Mouse (Mus musculus): ENCODE measurements at regions not wholly inside any gene's neighbourhood (a gene's known extent, or its start where the extent isn't known, plus 50 kb on each side); places are given as distances from the start of the nearest gene placed in this dataset.

DNA sequence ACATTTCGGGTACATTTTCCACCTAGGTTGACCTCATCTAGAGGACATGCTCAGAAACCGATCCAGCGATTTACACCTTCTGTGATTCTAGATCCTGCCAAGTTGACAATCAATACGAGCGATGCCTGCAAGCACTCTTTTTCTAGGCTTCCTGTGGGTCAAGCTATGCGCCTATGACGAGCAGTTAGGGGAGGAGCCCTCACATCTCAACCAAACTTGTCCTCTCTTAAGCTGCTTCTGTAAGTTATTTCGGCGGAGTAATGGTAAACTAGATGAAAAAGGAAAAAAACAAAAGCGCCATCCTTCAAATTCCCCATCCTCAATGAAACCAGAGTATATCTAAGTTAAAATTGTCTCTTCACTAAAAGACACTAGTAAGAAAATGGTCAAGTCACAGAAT is 858.5 kb downstream of the Zfp704 start:
- DNase-seq, result no peak

DNA sequence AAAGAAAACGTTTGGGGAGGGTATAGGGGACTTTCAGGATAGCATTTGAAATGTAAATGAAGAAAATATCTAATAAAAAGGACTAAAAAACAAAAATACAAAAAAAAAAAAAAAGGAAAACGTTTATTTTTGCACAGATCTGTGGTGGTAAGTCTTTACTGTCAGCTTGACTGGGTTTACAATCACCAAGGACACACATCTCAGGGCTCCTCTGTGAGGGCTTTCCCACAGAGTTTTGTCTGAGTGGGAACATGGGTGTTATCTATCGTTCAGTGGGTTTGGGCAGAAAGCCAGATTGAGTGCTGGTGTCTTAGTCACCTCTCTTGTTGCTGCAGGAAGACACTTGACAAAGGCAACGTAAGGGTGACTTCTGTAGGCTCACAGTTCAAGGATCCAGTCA is 859.0 kb downstream of the Zfp704 start:
- no peak for DNase-seq

DNA sequence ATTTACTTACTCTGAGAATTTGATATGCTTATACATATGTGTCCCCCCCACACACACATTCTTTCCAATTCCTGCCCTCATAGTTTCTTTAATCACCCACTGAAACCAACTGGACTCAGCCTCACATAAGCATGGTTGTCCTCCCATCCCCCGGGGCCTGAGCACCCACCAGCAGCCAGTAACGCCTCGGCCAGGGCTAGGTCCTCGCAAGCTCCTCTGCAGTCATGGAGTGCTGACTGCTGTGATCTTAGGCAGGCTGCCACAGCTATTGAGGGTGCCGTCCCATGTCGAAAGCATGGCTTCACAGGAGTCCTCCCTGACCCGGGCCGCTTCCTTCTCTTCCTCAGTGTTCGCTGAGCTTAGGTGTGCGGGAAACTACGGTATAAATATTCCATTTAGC is 859.7 kb downstream of the Zfp704 start:
- DNase-seq, result no peak

DNA sequence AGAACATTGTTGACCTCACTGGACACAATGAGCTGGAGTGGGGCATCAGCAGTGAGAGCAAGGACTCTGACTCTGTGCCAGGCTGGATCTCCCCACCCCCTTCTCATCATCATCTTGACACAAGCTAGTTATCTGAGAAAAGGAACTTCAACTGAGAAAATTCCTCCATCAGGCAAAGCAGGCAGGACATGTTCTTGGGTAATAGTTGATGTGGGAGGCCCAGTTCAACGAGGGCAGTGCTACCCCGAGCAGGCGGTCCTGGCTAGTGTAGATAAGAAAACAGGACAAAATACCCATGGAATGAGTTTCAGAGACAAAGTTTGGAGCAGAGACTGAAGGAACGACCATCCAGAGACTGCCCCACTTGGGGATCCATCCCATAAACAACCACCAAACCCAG is 862.7 kb downstream of the Zfp704 start:
- DNase-seq, result no peak

DNA sequence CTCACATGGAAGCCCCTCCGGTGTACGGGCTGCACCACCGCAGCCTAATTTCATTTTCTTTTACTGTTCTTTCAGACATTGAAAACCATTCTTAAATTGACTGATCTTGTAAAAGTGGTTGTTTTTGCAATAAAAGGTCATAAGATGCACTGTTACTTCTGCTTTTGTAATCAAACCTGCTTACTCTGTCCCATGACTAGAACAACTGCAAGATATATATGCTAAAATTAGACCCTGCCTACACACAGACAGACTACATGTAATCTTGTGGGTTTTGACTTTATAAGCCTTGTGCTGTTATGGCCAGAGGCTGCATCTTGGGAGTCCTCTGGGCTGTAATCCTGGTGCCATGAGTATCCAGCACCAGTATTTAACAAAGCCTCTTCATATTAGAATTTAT is 863.2 kb downstream of the Zfp704 start:
- no peak for DNase-seq

DNA sequence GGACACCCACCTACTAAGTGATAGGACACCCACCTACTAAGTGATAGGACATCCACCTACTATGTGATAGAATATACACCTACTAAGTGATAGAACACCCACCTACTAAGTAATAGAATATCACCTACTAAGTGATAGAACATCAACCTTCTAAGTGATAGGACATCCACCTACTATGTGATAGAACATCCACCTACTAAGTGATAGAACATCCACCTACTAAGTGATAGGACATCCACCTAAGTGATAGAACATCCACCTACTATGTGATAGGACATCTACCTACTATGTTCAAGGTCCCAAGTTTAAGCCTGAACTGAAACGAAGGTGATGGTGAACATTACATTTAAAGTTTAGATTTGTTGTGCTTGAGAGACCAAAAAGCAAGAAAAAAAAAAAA is 863.8 kb downstream of the Zfp704 start:
- no peak for DNase-seq

DNA sequence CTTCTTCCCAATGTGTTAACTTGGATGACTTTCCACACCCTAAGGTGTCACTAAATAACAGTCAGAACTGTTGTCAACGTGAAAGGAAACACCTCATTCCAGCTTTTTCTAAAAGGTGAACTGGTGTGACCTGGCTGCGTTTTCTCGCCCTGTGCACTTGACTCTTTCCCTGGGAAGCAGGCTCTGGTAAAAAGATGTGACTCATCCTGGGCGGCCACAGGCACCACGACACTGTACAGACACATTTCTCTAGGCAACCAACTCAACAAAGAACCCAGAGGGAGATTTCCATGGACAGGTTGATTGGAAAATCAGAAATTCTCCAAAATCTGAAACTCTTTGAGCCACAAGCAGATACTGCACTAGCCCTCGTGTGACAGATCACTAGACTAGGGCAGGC is 865.0 kb downstream of the Zfp704 start:
- DNase-seq, result peak; percentile 53 to 55

DNA sequence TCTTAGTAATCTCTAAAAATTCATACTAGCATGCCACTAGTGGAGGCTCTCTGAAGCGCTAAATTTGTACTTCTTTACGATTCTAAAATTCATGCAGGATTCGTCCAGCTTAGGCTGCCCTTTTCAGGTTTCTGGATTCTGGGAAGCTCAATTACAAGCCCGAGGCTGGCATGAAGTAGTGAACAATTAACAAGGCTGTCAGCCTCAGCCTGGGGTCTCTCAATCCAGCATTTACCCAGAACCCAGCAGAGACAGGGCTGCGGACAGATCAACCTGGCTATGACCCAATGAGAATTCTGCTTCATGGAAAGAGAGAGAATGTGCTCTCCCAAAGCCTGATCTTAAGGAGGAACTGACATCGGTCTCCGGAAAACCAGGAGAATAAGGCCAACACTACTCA is 866.2 kb downstream of the Zfp704 start:
- no peak for DNase-seq

DNA sequence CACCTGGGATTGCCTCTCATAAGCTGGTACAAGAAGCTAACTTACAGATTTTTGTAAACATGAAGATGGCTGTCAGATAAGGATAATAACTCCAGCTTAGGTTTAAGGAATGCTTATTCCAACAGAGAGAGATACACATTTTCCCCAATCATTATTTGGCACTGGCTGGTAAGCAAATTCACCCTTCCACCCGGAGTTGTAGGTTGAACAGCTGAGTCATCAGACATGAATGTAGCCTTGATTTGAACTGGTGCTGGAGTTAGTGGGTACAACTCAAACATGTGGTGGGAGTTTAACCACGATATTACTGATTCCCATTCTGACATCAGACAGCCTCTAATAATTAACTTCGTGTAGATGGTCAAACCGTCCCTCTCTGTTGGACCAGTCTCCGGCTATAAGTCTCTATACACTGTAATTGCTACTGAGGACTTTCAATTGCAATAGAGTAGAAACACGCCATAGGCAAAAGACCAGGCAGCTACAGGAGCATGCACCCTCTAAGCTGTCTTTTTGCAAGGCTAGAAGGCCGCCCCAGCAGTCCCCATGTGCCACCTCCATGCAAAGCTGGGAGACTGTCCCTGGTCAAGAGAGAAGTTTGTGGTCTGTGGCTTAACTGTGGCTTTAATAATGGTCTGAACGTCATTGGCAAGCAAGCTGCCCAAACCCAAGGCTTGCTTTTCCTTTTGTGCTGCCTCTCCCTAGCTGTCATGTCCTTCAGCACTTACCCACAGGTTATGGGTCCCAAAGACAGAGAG is 868.4 kb downstream of the Zfp704 start:
- DNase-seq, result no peak

DNA sequence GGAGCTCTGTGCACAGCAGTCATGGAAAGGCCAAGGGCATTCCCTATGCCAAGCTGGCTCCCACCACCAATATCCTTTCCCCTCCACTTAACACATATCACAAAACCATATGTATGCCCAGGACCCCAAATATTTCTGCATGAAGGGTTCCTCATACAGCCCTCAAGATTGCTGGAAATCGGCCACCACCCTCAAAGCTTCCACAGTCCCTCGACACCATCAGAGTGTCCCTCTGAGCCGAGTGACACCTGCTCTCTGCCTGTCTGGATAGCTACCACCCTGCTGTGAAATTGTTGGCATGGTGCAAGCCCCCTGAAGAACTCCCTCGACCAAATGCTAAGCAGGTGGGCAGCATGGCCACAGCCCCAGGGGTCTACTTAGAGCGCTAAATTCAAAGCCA is 869.2 kb downstream of the Zfp704 start:
- DNase-seq, result no peak

DNA sequence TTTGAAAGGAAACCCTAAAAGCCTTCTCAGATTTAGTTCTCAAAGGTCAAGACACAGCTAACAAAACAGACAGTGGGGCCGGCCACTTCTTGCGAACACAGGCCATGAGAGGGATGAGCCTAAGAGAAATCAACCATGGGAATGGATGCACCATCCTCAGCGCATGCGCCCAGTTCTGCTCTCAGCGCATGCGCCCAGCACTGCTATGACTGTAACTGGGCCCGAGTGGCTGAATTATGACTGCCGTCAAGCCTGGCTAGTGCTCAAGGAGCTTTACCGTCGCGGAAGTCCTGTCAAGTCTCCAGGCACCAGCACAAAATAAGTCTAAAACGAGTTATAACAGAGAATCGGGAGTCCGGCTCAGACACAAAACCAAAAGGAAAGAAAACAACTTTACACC is 870.6 kb downstream of the Zfp704 start:
- no peak for DNase-seq

DNA sequence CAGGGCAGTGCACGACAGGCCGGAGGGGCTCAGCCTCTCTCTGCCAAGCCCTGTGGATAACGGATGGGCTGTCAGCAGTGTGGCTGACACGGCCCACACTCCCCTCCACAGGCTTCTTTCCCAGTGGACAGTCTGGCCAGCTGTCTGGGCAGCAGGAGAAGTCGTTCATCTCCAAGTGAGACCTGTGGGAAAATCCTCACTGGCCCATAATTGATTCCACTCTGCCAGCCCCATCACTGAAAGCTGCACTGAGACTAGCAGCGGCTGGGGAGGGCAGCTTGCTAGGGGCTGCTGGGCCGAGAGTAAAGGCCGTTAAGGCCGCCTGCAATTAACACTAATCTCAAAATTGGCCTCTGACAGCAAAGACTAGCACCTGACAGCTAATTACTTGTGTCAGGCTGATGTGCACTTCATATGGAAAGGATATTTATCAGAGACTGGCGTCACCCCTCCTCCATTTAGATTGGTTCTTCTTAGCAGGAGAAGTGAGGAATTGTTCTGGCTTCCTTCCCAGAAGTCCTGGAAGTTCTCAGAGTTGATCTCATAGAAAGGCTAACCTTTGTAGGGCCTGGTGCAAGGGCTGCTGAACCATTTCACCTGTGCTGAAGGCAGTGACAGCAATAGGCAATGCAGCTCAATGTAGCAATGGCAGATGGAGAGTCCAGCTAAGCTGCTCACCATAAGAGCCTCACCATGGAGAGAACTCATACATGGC is 873.5 kb downstream of the Zfp704 start:
- no peak for DNase-seq

DNA sequence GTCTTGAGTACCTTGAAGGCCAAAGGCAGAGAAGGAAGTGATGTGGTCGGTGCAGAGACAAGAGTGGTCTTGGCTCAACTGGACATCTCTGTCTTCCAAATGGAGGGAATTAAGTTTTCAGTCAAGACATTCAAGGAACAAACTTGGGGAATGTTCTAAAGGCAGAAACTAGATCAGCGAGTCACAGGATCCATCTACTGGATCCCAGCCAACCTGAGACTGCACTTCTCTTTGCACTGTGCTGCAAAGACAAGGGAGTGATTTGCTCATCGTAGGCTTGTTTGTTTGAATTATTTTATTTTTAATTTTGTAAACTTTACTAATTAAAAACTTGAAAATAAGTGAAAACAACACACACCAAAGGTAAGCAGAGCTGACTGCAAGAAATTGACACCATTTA is 875.8 kb downstream of the Zfp704 start:
- DNase-seq, result no peak

DNA sequence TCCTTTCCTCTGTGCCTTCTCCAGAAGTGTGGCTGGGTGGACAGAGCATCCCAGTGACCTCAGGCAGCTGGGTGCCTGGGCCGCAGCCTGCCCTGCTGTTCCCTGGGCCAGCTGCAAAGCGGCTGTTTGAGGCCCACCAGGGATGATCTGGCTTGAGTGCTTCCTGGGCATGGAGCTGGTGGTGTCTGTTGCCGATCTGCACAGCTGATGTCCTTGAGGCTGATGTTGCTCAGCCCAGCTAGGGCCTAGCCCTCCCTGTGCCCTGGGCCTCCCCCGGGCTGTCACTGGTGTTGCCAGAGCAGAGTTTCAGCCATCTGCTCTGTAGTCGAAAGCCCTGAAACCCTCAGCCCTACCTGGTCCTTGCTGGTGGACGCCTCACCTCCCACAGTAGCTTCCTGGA is 878.5 kb downstream of the Zfp704 start:
- DNase-seq, result no peak

DNA sequence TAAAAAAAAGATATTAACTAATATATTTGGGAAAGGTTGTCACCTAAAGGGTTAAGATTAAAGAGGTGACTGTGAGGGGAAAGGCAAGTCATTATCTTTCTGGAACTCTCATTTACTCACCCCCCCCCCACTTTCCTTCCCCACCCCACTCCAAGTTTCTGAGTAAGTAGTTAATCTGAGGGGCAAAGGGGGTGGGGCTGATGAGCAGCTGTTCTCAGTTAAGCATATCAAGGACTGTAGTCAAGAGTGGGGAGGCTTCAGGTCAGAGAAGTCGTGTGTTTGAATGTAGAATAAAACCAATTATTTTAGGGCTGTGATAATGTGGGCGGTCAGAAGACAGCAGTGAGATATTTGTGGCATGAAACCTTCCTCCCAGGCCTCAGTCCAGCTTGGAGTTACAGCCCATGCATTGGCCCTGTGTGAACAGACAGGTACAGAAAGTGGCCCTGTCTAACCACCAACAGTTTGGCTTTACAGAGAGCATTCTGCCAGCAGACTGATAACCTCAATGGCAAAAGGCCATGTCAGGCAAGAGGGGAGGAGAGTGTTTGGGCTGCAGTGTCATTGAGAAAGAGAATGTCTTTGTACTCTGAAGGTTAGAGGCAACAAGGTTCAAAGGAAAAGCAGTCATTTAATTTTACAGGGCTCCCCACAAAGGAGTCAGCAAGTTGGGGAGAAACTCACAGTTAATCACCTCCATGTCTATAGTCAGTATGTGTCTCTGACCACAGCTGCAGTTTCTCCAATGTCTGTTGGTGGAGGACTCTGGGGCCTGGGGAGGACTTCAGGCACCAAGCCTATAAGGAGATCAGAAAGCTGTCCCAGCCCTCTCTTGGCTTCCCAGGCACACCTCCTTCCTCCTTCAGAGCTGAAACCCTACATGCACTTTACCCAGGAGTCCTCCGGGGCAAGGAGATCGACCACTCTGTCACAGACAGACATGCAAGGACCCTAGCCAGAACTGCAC is 888.0 kb downstream of the Zfp704 start:
- DNase-seq, result peak; percentile 11 to 18

DNA sequence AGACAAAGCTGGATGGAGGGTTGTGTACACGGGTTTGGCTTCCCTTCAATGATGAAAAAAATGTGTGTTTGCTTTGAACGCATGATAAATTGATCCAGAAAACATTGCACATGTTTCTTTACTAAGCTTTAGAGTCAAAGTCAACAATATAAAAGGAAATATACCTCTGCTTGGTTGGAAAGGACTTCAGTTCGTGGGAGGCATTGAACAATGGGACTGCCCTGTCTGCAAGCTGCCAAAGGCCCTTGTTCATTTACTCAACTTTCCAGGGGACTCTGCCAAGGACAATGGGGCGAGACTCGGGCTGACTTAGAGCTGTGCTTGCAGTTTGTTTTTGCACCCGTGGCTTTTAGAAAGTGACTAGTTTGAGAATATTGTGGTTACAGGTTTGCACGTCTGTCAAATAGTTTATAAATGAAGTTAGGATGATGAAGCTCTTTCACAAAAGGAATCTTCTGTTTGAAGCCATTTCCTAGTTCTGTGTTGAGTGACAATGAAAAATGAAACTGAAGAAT is 889.2 kb downstream of the Zfp704 start:
- peak in 1 of 2 experiments; percentile 42 for DNase-seq

DNA sequence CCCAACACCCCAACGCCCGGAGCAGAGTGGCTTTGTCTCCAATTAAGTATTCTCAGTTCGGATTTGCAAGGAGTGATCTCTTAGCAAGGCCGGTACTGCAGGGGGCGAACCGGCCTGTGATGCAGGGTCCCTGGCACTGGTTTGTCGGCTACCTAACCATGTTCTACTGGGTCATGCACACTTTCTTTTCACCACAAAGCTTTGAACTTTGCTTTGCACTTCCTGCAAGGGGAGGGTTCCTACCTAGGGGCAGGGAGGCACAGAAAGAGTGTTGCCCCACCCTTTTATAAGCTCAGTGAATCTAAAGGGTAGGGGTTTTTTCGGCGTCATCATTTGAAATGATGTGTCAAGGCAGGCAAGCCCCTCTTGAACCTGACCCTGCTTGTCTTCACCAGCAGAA is 891.7 kb downstream of the Zfp704 start:
- DNase-seq, result no peak

DNA sequence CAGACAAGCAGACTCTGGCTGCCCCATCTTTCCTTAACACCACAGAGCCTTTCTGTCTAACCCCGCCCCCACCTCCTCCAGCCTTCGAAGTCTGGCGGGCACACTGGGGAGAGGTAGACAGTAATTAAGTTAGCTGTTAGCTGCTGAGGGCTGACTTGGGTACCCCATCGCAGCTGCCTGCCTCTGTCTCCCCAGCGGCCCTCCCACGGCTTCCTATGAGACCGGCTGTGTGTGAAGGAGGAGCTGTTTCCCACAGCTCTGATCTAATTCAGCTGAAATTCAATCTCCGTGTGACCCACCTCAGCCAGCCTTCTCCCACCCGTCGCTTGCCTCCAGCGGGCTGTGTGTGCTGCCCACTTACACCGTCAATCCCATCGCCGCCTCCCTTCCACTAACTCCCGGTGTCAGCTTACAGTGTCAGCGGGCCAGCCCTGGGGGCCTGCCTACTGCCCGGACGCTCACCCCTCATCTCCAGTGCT is 892.5 kb downstream of the Zfp704 start:
- peak; percentile 11 to 24 for DNase-seq

Data from adrenal gland, postnatal 36 days (tissue).